ENCODE assay signal across 7 mouse cellular contexts in genomic region chr11:117848271-117848984, GRCm38 (mm10). TPM values are rescaled to one million over a fixed set of nuclear protein-coding genes. Genes with fewer than 3 reads are reported as not detected.
DNase-seq lines count a peak whose midpoint lies in the region; ATAC-seq lines count a peak whose summit lies in the region.

No protein-coding gene starts in this region.

- H3K4me2 ChIP-seq in heart, embryonic 15.5 days, result peak overlapping the region; percentile 84
- H3K4me2 ChIP-seq in liver, embryonic 11.5 days, result peak overlapping the region; percentile 70

- no peaks in the 10 kb centered on the region for H3K27me3 ChIP-seq in heart, embryonic 15.5 days
- no peaks in the 10 kb centered on the region for H3K27me3 ChIP-seq in liver, embryonic 11.5 days (replicated peaks; ENCODE audit: control insufficient read depth, insufficient read depth, low read length)

- peak overlapping the region; percentile 97 for H3K27ac ChIP-seq in heart, embryonic 15.5 days
- peak overlapping the region; percentile 92 for H3K27ac ChIP-seq in liver, embryonic 11.5 days (ENCODE audit: low read depth, low read length)

- ATAC-seq in heart, embryonic 15.5 days (replicated peaks; ENCODE audit: insufficient number of reproducible peaks, insufficient read depth, low FRiP score, low read depth), result peak; percentile 73
- ATAC-seq in liver, embryonic 11.5 days (replicated peaks; ENCODE audit: low FRiP score), result peak; percentile 54

- H3K9ac ChIP-seq in heart, embryonic 15.5 days, result peak overlapping the region; percentile 85
- peak overlapping the region; percentile 84 for H3K9ac ChIP-seq in liver, embryonic 11.5 days (ENCODE audit: low read depth, low read length)

- H3K4me1 ChIP-seq in heart, embryonic 15.5 days (replicated peaks), result peaks cover 29% of the 10 kb centered on the region
- peaks cover 23% of the 10 kb centered on the region for H3K4me1 ChIP-seq in liver, embryonic 11.5 days (replicated peaks; ENCODE audit: control insufficient read depth, insufficient read depth, low read length)

- DNase-seq in right cerebral cortex, adult 2 months (ENCODE audit: low spot score in 2 of 2), result peak; percentile 44 to 52
- DNase-seq in right cerebral cortex, postnatal 36 days (ENCODE audit: low spot score in 2 of 2), result no peak
- peak; percentile 47 for DNase-seq in brain, adult 2 months (ENCODE audit: low read depth, low spot score)
- no peak for DNase-seq in liver, embryonic 11.5 days (ENCODE audit: low spot score)
- DNase-seq in naive thymus-derived CD4-positive, alpha-beta T cell, adult 2 months (ENCODE audit: low read depth), result peak; percentile 80
- no peak for DNase-seq in embryo, embryonic 10 days (ENCODE audit: low spot score)

- H3K9me3 ChIP-seq in heart, embryonic 15.5 days (replicated peaks), result no peaks in the 10 kb centered on the region
- H3K9me3 ChIP-seq in liver, embryonic 11.5 days (ENCODE audit: control insufficient read depth, low read length), result no peaks in the 10 kb centered on the region

- H3K4me3 ChIP-seq in heart, embryonic 15.5 days, result peak overlapping the region; percentile 72
- peak overlapping the region; percentile 86 for H3K4me3 ChIP-seq in liver, embryonic 11.5 days (ENCODE audit: low read depth, low read length)

- 5% methylated on average over 19 of the region's 19 CpGs for WGBS in heart, embryonic 15.5 days
- 10% methylated on average over 19 of the region's 19 CpGs for WGBS in liver, embryonic 11.5 days

- peaks cover 15% of the 10 kb centered on the region for H3K36me3 ChIP-seq in heart, embryonic 15.5 days
- H3K36me3 ChIP-seq in liver, embryonic 11.5 days (ENCODE audit: control insufficient read depth, insufficient read depth, low read length), result peaks cover 17% of the 10 kb centered on the region

RNA-seq across cellular contexts. Expression of gene Birc5, which starts 0.6 kb away (rescaled TPM):
- 202 and 215 TPM in 2 replicates for polyA plus RNA-seq in heart, embryonic 15.5 days (2015; fragmentation: Nextera tagmentation; extraction: Ambion mirVana)
- 430 and 440 TPM in 2 replicates for polyA plus RNA-seq in liver, embryonic 11.5 days (2014; fragmentation: Nextera tagmentation; extraction: Ambion mirVana)

RNA-seq across cellular contexts. Expression of gene Tmem235, which starts 12.1 kb away (rescaled TPM):
- not detected in 2 replicates for polyA plus RNA-seq in heart, embryonic 15.5 days (2015; fragmentation: Nextera tagmentation; extraction: Ambion mirVana)
- polyA plus RNA-seq in liver, embryonic 11.5 days (2014; fragmentation: Nextera tagmentation; extraction: Ambion mirVana), result not detected in 2 replicates

RNA-seq across cellular contexts. Expression of gene Tk1, which starts 22.5 kb away (rescaled TPM):
- polyA plus RNA-seq in heart, embryonic 15.5 days (2015; fragmentation: Nextera tagmentation; extraction: Ambion mirVana), result 92.9 and 102 TPM in 2 replicates
- polyA plus RNA-seq in liver, embryonic 11.5 days (2014; fragmentation: Nextera tagmentation; extraction: Ambion mirVana), result 185 and 192 TPM in 2 replicates

RNA-seq across cellular contexts. Expression of gene Afmid, which starts 22.7 kb away (rescaled TPM):
- polyA plus RNA-seq in heart, embryonic 15.5 days (2015; fragmentation: Nextera tagmentation; extraction: Ambion mirVana), result 15.1 and 16.6 TPM in 2 replicates
- 8.4 and 11.1 TPM in 2 replicates for polyA plus RNA-seq in liver, embryonic 11.5 days (2014; fragmentation: Nextera tagmentation; extraction: Ambion mirVana)

RNA-seq across cellular contexts. Expression of gene Tha1, which starts 24.9 kb away (rescaled TPM):
- polyA plus RNA-seq in heart, embryonic 15.5 days (2015; fragmentation: Nextera tagmentation; extraction: Ambion mirVana), result 5.5 and 6.4 TPM in 2 replicates
- 1.5 and 1.7 TPM in 2 replicates for polyA plus RNA-seq in liver, embryonic 11.5 days (2014; fragmentation: Nextera tagmentation; extraction: Ambion mirVana)

Comparison
In these comparisons a context has a peak if more than half of its experiments do, and no peak if none do; other contexts are left out.
1. DNase-seq: peak in right cerebral cortex, adult 2 months (2 of 2), brain, adult 2 months (single experiment) and naive thymus-derived CD4-positive, alpha-beta T cell, adult 2 months (single experiment); none in right cerebral cortex, postnatal 36 days (0 of 2), liver, embryonic 11.5 days (single experiment) and embryo, embryonic 10 days (single experiment).